ENCODE assay signal across 19 mouse cellular contexts in the genomic region with DNA sequence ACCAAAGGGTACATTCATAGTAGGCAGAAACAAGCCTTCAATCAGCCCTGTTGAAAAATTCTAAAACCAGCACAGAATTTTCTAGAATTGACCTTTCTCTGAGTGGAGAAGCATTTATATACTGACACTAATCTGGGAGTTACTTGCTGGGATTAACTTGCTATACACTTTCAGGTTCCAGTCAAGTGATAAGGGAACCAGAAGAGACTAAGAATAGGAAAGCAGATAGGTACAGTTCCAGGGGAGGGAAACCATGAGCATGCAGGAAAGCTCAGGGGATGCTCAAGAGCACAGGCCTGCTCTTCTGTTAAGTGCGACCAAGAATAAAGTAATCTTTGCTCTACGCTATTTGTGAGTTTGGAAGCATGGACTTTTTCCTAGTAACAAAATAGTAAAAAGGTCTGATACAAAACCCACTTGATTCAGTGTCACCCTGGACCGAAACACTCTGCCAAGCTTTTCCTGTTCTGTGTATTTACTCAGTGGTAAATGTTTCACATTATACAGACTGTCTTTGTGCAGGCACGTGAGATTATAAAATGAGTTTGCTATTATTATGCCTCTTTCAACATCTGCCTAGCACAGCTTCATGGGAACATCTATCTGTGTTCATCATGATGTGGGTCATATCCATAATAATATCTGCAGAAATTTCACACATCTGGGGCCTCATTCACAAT.
"Had no signal": no experiment of that assay in that cellular context is flagged by ENCODE, and none has a peak within 500 bp of the region (broad histone marks: within the 10 kb centered on the region; RNA-seq: fewer than 3 reads in every experiment).

No protein-coding gene starts in this region.

- H3K9me3 ChIP-seq: liver, embryonic 15.5 days; lung, embryonic 15.5 days; midbrain, embryonic 13.5 days; midbrain, embryonic 15.5 days; neural tube, embryonic 12.5 days had no signal

- H3K4me3 ChIP-seq: liver, embryonic 15.5 days; lung, embryonic 15.5 days; megakaryocyte, embryonic 14.5 days; midbrain, embryonic 13.5 days; midbrain, embryonic 15.5 days; neural tube, embryonic 12.5 days had no signal

- ATAC-seq: liver, postnatal 0 days; lung, postnatal 0 days; midbrain, embryonic 13.5 days; midbrain, embryonic 15.5 days had no signal

- H3K27ac ChIP-seq: liver, embryonic 15.5 days; lung, embryonic 15.5 days; macrophage; midbrain, embryonic 13.5 days; midbrain, embryonic 15.5 days; neural tube, embryonic 12.5 days had no signal

- H3K9ac ChIP-seq: liver, embryonic 15.5 days; liver, postnatal 0 days; lung, embryonic 15.5 days; midbrain, embryonic 13.5 days; midbrain, embryonic 15.5 days; neural tube, embryonic 12.5 days had no signal

- H3K4me1 ChIP-seq: liver, embryonic 15.5 days; lung, embryonic 15.5 days; megakaryocyte, embryonic 14.5 days; midbrain, embryonic 13.5 days; midbrain, embryonic 15.5 days; neural tube, embryonic 12.5 days had no signal

- DNase-seq: liver, postnatal 0 days; lung, adult 2 months; lung, postnatal 14 days; lung, postnatal 36 days; retina, postnatal 1 day; right cerebral cortex, adult 18-20 months; right cerebral cortex, postnatal 14 days; thymus, adult 18-20 months; thymus, postnatal 14 days; thymus, postnatal 36 days had no signal

- H3K27me3 ChIP-seq: liver, embryonic 15.5 days; lung, embryonic 15.5 days; megakaryocyte, embryonic 14.5 days; midbrain, embryonic 13.5 days; midbrain, embryonic 15.5 days; neural tube, embryonic 12.5 days had no signal

- H3K4me2 ChIP-seq: liver, embryonic 15.5 days; lung, embryonic 15.5 days; midbrain, embryonic 11.5 days; midbrain, embryonic 13.5 days; midbrain, embryonic 15.5 days; neural tube, embryonic 12.5 days had no signal

- H3K36me3 ChIP-seq: liver, embryonic 15.5 days; lung, embryonic 15.5 days; midbrain, embryonic 13.5 days; midbrain, embryonic 15.5 days; neural tube, embryonic 12.5 days had no signal
